Mouse (Mus musculus): ENCODE results near the gene Arhgap25.
"Not testable (repeated sequence)": the region's sequence is repeated elsewhere in the genome, so short reads cannot be mapped to it uniquely, and the experiment has no call there.

Arhgap25 gene

DNA sequence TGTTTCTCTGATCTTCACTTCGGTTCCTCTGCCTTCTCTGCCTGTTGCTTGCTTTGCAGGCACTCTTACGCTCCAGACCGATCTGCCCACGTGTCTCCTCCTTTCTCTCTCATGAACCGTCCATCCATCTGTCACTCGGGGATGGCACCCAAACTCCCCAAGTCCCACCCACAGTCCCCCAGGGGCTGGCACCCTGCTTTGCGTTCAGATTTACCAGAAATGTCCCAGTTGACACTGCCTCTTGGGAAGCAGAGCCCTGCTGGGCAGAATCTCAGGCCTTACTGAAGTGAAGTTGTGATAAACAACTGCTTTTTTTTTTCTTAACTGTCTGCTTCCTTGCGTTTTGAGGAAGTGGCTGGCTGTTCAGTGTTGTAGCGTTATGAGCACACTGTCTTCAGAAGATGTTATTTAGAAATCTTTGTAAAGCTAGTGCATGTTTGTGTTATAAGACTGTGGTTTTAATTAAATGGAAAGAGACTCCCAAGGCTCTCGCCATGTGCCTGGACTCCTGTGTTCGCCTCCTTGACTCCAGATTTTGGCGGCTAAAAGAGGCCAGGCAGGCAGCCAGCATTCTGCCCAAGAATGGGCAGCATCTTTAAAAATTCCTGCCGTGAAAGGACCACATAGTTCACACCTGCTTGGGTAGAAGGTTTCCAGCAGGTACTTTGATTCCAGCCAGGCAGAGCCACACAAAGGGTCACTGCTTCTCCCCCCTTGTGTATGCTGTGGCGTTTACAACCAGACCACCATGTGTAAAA is at the start of gene Arhgap25:
TSS of gene Arhgap25 (minus strand) at position 307 of the 758 bp plus-strand sequence.
- no peak for DNase-seq (ENCODE audit: inconsistent ontology term)

DNA sequence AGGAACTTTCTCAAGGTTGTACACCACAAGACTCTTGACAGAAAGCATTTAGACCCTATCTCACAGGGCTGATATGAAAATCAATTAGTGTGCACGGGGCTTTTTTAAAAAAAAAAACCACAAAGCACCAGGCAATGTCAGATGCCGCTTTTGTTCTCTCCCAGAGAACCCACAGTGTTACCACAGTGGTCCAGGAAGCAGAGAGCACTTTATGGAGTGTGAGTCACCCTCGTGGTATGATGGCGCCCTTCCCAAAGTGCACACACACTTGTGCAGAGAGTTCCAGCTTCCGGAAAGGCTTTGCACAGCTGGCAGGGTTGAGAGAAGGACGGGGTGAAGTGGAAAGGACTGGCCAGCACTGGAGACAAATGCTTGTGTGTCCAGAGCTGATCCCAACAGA is 49.4 kb upstream of the Arhgap25 start:
- peak; percentile 77 for DNase-seq (ENCODE audit: inconsistent ontology term)

DNA sequence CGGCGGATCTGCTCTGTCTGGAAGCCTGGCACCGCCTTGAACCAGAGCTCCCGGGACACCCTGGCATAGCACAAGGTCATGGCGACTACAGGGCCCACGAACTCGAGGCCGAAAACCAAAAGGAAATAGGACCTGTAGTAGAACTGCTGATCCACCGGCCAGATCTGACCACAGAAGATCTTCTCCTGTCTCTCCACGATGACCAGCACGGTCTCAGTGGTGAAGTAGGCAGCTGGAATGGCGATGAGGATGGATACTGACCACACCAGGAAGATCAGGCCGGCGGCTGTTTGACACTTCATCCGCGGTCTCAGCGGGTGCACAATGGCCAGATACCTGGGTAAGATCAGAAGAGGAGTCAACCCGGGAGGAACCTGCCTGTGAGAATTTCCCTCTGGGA is 48.5 kb upstream of the Arhgap25 start:
- no peak for DNase-seq (ENCODE audit: inconsistent ontology term)

DNA sequence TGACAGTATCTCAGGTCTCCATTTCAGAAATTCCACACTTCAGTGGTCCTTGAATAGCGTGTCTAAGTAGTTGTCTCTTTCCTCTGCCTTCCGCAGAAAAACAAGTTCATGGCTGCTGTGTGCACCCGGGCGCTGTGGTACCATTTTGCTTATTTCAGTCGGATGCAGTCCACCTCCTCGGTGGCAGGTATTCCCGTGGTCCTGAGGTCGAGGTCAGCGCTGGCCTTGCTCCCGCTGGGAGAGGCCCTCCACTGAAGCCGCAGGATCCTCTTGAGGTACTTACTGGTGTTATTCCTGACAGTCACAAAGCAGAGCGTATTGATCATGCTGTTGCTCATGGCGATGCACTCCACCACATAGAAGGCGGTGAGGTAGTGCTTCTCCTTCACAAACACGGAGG is 48.0 kb upstream of the Arhgap25 start:
- DNase-seq (ENCODE audit: inconsistent ontology term), result no peak

DNA sequence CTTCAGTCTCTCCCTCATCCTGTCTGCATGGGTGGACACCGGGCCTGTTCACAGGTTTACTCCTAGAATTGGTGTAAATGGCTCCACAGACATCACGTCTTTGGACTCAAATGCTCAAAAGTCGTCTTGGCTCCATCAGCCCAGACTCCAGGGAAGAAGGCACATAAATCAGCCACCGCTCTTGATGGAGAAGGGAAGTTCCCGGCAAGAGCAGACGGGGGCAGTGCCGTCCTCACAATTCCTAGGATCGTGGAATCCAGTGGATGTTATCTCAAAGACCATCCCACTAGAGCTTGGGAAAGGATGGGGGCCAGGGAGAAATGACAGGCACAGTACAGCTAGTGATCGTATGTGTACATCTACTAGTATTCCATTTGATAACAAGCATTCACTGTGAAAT is 45.2 kb upstream of the Arhgap25 start:
- DNase-seq (ENCODE audit: inconsistent ontology term), result peak; percentile 16

DNA sequence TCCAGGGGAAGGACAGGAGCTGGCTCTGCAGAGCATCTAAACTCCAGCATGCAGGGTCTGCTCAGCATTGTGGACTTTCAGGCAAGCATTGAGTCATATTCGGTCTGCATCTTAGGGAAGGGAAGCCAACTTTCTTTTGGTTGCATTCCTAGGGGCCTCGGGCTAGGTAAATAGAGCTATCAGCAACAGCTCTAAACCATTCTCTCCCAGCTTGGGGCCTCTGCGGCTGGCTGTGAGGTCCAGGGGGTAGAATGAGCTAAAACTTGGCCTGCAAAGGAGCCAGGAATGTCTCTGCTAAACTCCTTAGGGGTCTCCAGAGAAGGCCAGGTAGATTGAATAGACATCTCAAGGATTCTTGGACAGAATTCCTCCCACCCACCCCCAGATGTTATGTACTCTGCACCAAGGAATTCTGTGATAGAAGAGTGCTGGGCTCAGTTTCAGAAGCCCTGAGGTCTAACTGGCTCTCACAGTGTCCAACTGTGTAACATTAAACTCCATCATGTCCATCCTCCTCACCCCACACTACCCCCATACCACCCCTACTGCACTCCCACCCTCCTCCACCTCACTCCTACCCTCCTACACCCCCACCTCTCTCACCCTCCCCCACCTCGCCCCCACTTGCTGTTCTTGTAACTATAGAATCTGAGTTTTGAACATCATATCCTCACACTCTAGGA is 43.7 kb upstream of the Arhgap25 start:
- no peak for DNase-seq (ENCODE audit: inconsistent ontology term)

DNA sequence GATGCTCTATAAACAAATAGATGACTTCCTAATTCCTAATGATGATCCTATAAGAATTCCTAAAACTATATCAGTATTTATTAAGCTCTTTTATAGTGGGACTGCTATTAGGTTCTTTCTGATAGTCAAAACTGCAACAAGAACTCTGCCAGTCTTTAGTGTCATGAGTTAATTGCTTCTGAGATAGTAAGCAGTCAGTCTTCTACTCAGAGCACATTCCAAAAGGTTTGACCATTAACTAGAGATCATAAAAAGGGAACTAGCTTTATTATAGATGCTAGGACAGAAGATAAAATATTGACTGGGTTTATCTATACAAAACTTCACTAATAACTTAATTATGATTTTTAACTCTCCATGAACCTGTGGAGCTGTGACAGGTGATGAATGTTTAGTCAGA is 38.8 kb upstream of the Arhgap25 start:
- not testable (repeated sequence) for DNase-seq (ENCODE audit: inconsistent ontology term)

DNA sequence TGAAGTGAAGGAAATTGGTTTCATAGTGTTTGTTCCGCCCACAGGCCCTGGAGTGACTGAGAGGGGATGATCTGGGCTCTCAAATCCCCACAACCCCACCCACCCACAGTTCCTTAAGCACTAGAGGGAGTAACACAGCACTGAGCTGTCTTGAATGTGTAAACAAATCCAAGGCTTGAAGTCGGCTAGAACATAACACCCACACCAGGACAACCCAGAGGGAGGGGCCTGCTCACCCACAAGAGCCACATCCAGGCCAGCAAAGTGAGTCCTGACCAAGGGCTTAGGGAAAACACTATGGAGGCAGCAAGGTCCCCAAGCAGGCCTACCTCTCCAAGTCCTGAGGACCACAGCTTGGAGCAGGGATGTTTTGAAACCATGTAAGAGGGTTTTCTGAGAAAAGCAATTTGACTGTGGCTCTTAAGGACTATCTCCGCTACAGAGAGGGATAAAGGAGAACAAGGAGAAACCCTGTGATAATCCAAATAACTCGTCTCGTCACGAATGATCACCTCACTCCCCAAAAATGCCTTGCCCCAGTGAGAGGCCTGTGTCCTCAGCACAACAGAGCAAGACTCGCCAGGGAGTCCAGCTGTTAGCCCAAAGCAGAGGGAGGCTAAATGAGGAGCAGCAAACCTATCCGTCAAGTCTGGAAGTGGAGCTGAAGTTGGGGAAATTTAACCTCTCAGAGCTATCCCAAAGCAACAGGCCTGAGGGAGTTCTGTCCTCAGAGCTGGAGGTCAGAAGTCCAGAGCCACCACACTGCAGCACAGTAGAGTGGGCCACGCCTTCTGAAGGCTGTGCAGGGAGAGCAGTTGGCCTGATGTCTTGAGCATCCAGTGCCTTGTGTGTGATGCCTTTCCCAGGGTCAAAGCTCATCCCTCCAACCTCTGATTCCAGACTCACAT is 34.9 kb upstream of the Arhgap25 start:
- no peak for DNase-seq (ENCODE audit: inconsistent ontology term)

DNA sequence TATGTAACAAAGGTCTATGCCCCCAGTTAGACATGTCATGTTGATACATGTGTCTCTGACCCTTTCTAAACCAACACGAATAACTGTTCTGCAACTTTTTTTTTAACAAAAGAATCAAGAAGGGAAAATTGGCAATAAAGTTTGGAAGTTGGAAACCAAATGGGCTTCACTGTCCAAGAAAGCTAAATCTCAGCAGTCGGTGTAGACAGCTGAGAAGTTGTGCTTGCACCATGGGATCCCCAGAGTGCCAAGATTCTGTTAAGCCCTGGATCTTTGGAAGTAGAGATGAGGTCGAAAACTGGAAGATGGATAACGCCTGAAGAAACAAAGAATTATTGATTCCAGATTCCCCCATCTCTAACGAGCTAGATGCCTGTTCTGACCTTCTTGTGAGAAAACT is 32.1 kb upstream of the Arhgap25 start:
- no peak for DNase-seq (ENCODE audit: inconsistent ontology term)

DNA sequence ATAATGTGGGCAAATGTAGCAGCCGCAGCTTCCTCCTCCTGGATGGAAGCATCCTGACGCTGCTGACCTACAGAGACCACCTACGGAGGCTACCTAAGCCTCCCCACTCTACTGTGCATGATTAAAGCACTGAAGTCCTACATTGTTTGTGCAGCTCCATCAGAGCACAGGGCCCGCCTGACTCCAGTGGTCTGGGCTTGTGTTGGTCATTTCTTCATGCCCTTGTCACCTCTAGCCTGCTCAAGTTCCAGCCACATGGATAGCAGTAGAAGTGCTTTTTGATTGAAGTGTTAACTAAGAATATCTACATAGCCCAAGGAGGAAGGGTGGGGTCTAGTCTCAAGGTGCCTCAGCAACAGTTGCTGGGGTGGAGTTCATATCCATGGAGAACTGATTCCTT is 31.3 kb upstream of the Arhgap25 start:
- no peak for DNase-seq (ENCODE audit: inconsistent ontology term)

DNA sequence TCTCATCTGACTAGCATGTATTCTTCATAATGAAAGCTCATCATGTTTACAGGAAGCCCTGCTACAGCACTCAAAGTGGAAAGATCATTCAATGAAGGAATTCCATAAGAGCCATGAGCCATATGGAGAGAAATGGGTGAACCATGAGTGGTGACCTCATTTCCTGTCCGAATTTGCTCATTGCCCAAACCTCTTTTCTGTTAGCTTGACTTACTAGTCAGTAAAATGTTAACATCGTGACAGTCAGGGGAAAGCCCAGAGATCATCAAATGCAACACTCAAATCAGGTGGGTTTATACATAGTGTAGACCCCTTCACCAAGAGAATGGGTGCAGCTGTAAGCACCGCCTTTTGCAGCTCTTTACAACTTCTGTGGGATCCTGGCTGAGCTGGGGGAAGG is 20.7 kb upstream of the Arhgap25 start:
- no peak for DNase-seq (ENCODE audit: inconsistent ontology term)

DNA sequence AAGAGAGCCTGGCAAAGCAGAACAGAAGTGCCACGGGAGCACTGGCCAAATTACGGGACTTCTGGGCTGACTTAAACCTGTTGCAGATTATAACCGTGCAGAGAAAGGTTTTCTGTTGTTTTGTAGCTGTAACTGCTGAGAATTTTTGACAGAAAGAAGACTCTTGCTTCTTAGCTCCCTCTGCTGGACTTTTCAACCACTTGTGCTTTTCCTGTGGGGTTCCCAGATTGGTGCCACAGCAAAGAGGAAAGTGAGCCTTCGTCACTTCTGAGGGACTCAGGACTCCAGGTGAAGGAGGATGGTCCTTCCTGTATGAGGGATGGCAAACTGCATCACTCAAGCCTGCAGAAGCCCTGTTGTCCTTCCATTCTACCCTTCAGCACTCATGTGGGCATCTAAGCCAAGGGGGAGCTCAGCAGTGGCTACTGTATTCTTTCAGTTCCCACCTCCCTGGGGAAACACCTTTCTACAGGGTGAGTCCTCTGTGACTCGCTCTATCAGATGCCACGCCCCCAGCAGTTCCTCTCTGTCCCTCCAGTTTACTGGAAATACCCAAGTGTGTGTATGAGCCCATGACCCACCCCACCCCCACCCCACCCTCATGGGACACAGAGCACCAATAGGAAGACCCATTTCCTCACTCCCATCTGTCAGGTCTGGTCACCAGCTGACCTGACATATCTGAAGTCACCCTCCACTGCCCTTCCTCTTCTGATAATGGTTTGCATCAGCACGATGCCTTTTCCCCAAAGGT is 19.2 kb upstream of the Arhgap25 start:
- DNase-seq (ENCODE audit: inconsistent ontology term), result no peak

DNA sequence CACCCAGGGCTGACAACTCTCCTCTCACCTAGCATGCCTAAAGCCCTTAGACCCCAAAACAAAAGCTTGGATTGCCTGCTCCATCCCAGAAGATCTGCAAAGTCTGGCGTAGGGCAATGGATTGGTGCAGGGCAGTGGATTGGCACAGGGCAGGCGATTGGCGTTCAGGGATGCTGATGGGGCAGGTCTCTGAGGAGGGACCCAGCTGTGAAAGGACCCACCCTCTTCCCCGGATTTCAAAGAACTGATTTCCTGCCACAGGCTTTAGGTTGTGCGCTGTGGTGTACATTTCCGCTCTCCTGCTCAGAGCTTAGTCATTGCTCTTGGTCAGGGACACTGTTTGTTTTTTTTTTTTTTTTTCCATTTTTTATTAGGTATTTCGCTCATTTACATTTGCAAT is 14.8 kb upstream of the Arhgap25 start:
- DNase-seq (ENCODE audit: inconsistent ontology term), result no peak

DNA sequence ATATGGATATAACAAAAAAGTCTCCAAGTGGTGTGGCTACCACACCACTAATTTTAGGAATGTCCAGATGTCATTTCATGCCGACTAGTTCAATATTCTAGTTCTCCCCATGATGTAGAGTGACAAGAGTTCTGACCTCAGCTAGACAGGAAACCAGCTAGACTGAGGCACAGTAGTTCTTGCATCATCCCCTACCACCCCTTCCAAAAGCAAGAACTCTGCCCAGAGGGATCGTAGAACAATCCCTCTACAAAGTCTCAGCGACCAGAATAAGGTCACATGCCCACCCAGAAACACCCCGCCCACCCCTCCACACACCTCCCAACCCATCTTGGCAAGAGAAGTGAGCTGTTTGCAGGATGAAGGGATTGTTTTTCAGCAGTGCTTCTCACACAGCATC is 14.4 kb upstream of the Arhgap25 start:
- no peak for DNase-seq (ENCODE audit: inconsistent ontology term)

DNA sequence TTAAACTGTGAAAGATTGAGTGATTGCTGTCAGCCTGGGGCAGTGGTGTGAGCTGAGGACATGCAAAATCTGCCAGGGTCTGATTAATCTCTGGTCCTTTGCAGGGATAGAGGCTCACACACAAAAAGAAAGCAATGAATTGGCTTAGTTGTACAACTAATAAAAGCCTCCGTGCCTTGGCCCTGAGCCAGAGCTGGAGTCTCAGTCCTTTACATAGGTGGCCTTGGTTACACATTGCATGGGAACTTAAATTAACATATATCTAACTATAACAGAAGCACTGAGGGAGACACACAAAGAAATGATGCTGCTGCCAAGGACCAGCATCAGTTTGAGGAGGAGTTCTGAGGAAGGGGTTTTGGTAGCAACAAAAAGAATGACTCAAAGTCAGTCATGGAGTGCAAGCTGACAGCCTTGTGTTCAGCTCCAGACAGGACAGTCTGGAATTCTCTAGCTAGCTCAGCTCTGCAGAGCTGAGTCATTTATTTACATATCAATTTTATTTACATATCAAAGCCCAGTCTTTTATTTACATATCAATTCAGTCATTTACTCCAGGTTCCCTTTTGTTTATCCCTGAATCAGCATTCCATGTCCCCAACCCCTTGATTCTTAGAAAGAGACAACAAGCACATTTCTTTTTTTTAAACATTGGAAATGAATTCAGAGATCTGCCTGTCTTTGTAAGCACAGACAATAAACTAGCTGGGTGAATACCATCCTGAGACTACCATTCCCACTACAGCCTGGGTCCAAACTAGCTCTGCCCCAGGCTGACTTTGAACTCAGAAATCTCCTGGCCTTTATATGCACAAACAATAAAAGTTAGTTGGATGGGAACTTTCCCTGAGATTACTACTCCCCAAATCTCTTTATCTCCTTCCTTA is 12.5 kb upstream of the Arhgap25 start:
- no peak for DNase-seq (ENCODE audit: inconsistent ontology term)

DNA sequence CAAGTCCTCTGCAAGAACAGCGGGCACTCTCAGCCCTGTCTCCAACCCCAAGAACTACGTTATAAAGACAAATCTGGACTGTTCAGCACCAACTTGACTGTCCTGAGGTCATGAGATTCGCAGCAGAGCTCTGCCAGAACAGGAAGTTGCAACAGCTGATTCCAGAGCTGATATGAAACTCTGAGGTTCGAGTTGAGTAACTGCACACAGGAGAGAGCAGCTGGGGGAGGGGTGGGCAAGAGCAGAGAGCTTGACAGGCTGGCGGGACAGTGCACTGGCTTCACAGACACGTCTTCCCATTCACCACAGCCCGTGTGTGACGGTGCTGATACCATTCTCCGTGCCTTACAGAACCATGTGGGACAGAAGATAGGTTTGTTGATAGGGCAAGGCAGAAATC is 9.0 kb upstream of the Arhgap25 start:
- DNase-seq (ENCODE audit: inconsistent ontology term), result no peak

DNA sequence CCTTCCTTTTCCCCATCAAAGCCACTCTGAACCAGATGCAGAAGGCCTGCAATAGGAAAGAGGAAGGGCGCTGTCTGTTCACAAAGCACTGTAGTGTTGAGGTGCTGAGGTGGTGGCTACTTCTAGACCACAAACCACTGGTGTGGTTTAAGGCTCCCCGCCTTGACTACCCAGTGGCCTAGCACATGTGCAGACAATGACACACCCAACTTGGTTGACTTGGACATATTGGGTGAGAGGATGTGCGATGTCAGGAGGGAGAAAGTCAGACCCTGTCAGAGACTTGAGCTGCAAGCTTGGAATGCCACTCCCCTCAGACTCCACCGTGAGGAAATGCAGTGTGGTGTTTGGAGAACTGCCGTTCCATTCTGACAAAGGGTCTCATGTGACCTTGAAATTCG is 8.1 kb upstream of the Arhgap25 start:
- DNase-seq (ENCODE audit: inconsistent ontology term), result no peak

DNA sequence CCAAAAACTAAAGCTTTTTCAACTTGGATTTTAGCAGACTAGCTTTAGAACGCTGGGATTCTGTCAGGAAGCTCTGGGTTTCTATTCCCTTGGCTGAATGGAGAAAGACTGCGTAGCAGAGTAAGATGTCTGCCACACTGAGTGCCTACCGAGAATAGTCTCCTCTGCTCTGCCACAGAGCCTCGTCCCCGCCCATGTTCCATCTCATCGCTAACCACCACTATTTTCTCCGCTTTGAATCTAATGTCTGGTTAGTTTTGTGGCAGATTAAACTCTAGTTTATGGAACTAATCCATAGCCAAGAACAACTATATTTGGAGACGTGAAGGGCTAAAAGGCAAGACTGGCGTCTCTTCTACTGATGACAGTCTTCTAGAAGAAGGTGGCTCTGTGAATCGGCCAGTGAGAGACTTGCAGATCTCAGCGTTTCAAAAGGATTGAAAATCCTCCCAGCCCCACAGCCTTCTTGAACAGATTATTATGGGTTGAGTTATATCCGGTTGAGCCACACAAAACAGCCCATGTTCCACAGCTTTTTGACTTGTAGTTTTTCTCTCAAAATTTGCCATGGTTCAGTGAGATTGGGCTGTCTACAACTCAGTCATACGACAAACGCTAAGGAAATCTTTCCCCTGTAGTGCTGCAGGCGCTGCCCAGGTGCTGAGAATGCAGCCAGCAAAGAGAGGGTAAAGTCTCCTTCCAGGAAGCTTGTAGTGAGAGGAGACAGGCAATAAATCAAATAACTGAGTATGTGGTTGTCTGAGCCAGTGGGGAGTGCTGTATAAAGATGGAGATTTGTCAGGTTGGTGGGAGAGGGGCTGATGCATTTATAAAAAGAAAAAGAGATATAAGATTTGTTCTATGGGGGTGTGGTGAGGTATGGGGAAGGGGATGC is 5.6 kb upstream of the Arhgap25 start:
- no peak for DNase-seq (ENCODE audit: inconsistent ontology term)

DNA sequence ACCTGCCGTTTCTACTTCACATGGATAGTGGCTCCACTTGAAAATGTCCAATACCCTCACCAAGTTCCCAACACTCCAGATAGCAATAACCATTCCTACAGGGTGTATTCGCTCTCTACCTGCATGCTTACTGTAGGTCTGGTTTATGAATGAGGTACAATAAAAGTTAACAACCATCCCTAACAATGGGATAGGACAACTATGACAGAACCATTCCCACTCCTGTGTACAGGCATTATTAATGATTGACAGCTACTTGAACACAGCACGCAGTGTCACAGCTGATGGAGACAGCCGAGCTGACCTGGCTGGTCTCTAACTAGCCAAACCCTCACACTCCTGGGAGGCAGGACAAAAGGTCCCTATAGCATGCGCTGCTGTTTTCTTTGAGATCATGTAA is 4.6 kb upstream of the Arhgap25 start:
- DNase-seq (ENCODE audit: inconsistent ontology term), result no peak

DNA sequence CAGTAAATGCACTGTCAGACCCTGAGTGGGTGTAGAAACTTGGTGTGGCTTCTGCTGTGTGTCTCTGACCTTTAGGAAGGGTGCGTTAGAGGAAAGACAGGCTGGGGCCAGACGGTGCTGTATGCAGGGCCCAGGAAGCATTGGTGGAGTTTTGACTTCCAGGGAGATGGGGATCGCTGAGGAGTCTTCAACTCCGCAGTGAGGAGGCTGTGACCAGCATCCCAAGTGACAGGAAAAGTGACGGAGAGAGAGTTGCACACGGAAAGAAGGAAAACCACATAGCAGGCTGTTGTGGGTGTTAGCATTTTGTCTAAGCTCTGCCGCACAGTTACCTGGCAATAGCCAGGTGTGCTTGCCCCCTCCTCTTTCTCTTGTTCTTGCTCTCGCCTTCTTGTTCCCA is 3.2 kb upstream of the Arhgap25 start:
- no peak for DNase-seq (ENCODE audit: inconsistent ontology term)
